Mouse (Mus musculus): ENCODE measurements around the gene Cpsf6. TPM values are rescaled to one million over a fixed set of nuclear protein-coding genes. Genes with fewer than 3 reads are reported as not detected.

Gene Cpsf6
- total and polyA plus RNA-seq, 2 experiments from 2014 or later, result 88.9 to 155 TPM

GRCm38 (mm10) chr10:117408545-117409372 is 28.9 kb upstream of the Cpsf6 start:
- H3K9ac ChIP-seq, result no peak overlapping the region
- no peaks in the 10 kb centered on the region for H3K27me3 ChIP-seq (ENCODE audit: insufficient read depth, low read length)
- no peaks in the 10 kb centered on the region for H3K4me1 ChIP-seq (ENCODE audit: insufficient read depth)
- no peak overlapping the region for H3K4me3 ChIP-seq (ENCODE audit: low read depth, low read length)
- no peaks in the 10 kb centered on the region for H3K9me3 ChIP-seq (ENCODE audit: low read length)
- DNase-seq (no peak), ATAC-seq (no peak)
- WGBS, result 87% methylated on average over 7 of the region's 7 CpGs
- TF ChIP-seq CTCF (IDR thresholded peaks at IDR 0.05; ENCODE audit: low read depth), result no peak
- no peaks in the 10 kb centered on the region for H3K36me3 ChIP-seq (ENCODE audit: insufficient read depth)
- no peak overlapping the region for H3K27ac ChIP-seq (ENCODE audit: low read depth, low read length)
- H3K4me2 ChIP-seq (ENCODE audit: low read depth), result no peak overlapping the region

DNA sequence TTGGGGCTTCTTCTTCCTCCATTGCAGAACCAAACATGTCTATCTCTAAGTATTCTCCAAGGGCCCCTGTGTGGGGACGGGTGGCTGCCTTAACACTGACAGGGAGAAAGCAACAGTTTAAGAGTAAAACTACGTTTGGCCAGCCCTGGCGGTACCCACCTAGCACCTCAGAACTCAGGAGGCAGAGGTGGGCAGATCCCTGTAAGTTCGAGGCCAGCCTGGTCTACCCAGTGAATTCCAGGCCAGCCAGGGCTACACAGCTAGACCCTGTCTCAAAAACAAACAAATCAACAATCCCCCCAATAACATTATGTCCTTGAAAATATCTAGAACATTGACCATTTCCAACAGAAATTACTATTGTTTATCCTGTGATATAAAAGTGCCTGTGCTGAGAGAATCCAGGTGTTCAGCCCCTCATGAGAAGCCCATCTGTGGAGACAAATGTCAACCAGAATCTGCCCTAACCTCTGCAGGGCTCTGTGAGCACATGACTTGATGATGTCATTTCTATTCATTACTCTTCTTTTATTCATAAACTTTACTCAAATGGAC is 28.0 kb upstream of the Cpsf6 start:
- Histone ChIP-seq H3K4me1 (ENCODE audit: insufficient read depth) (no peaks in the 10 kb centered on the region), H3K27me3 (ENCODE audit: insufficient read depth, low read length) (no peaks in the 10 kb centered on the region), H3K36me3 (ENCODE audit: insufficient read depth) (no peaks in the 10 kb centered on the region), H3K4me3 (ENCODE audit: low read depth, low read length) (no peak overlapping the region), H3K9me3 (ENCODE audit: low read length) (no peaks in the 10 kb centered on the region), H3K27ac (ENCODE audit: low read depth, low read length) (no peak overlapping the region), H3K9ac (no peak overlapping the region), H3K4me2 (ENCODE audit: low read depth) (no peak overlapping the region)
- TF ChIP-seq CTCF (IDR thresholded peaks at IDR 0.05; ENCODE audit: low read depth), result no peak
- 78% methylated on average over 4 of the region's 4 CpGs for WGBS
- ATAC-seq (no peak), DNase-seq (no peak)

- no peak for ATAC-seq
- no peaks in the 10 kb centered on the region for H3K36me3 ChIP-seq (ENCODE audit: insufficient read depth)
- no peak for TF ChIP-seq CTCF (IDR thresholded peaks at IDR 0.05; ENCODE audit: low read depth)
- H3K4me1 ChIP-seq (ENCODE audit: insufficient read depth), result no peaks in the 10 kb centered on the region
- H3K4me3 ChIP-seq (ENCODE audit: low read depth, low read length), result no peak overlapping the region
- no peaks in the 10 kb centered on the region for H3K27me3 ChIP-seq (ENCODE audit: insufficient read depth, low read length)
- H3K27ac ChIP-seq (ENCODE audit: low read depth, low read length), result no peak overlapping the region
- WGBS, result 88% methylated on average over 8 of the region's 8 CpGs
- DNase-seq, result no peak
- H3K4me2 ChIP-seq (ENCODE audit: low read depth), result no peak overlapping the region
- H3K9ac ChIP-seq, result no peak overlapping the region
- no peaks in the 10 kb centered on the region for H3K9me3 ChIP-seq (ENCODE audit: low read length)
These were observed 27.3 kb upstream of the Cpsf6 start for GRCm38 (mm10) chr10:117406843-117407733.

- H3K27me3 ChIP-seq (ENCODE audit: insufficient read depth, low read length), result no peaks in the 10 kb centered on the region
- no peaks in the 10 kb centered on the region for H3K4me1 ChIP-seq (ENCODE audit: insufficient read depth)
- no peak overlapping the region for H3K27ac ChIP-seq (ENCODE audit: low read depth, low read length)
- DNase-seq (no peak), ATAC-seq (no peak)
- TF ChIP-seq CTCF (IDR thresholded peaks at IDR 0.05; ENCODE audit: low read depth), result no peak
- H3K9ac ChIP-seq, result no peak overlapping the region
- H3K9me3 ChIP-seq (ENCODE audit: low read length), result no peaks in the 10 kb centered on the region
- H3K36me3 ChIP-seq (ENCODE audit: insufficient read depth), result no peaks in the 10 kb centered on the region
- no peak overlapping the region for H3K4me2 ChIP-seq (ENCODE audit: low read depth)
- no peak overlapping the region for H3K4me3 ChIP-seq (ENCODE audit: low read depth, low read length)
- 91% methylated on average over 5 of the region's 5 CpGs for WGBS
These were observed 26.4 kb upstream of the Cpsf6 start for GRCm38 (mm10) chr10:117406283-117406588.

DNA sequence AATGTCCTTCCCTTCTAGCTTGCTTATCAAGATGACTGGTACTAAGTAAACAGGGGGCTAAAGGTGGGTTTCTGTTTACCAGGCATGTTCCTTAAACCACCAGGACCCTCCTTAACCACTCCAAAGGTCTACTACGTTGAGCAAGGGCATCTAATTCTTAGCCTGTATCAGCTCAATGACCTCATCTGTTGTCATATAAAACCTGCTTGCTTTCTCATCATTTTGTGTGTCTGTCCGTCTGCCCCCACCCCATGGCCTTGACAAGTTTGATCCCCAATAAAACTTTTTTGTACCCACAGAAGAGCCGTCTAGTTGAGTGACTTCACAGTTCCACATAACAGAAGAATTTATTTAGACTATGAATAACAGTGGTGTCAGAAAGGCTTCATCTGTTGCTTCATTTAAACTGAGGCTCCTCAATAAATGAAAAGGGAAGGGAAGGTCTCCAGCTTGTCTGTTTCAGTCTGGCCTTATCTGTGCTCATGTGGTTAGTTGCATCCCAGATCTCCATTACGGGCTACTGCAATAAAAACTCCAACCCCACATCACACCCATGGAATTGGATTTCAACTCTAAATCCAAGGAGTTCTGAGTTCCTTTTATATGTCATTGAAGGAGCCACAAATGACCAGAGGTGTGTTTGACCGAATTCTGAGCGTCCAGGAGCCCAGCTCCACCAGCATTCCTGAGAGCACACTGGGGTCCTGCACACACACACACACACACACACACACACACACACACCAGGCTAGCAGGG is 25.9 kb upstream of the Cpsf6 start:
- H3K9me3 ChIP-seq (ENCODE audit: low read length), result no peaks in the 10 kb centered on the region
- TF ChIP-seq CTCF (IDR thresholded peaks at IDR 0.05; ENCODE audit: low read depth), result no peak
- H3K36me3 ChIP-seq (ENCODE audit: insufficient read depth), result no peaks in the 10 kb centered on the region
- H3K4me2 ChIP-seq (ENCODE audit: low read depth), result no peak overlapping the region
- no peak overlapping the region for H3K4me3 ChIP-seq (ENCODE audit: low read depth, low read length)
- DNase-seq (no peak), ATAC-seq (no peak)
- WGBS, result 90% methylated on average over 6 of the region's 6 CpGs
- no peak overlapping the region for H3K27ac ChIP-seq (ENCODE audit: low read depth, low read length)
- no peaks in the 10 kb centered on the region for H3K27me3 ChIP-seq (ENCODE audit: insufficient read depth, low read length)
- no peak overlapping the region for H3K9ac ChIP-seq
- H3K4me1 ChIP-seq (ENCODE audit: insufficient read depth), result no peaks in the 10 kb centered on the region

- no peak overlapping the region for H3K27ac ChIP-seq (ENCODE audit: low read depth, low read length)
- H3K4me2 ChIP-seq (ENCODE audit: low read depth), result no peak overlapping the region
- no peak for TF ChIP-seq CTCF (IDR thresholded peaks at IDR 0.05; ENCODE audit: low read depth)
- H3K4me3 ChIP-seq (ENCODE audit: low read depth, low read length), result no peak overlapping the region
- no peaks in the 10 kb centered on the region for H3K4me1 ChIP-seq (ENCODE audit: insufficient read depth)
- H3K9me3 ChIP-seq (ENCODE audit: low read length), result no peaks in the 10 kb centered on the region
- WGBS, result 94% methylated on average over 6 of the region's 6 CpGs
- H3K36me3 ChIP-seq (ENCODE audit: insufficient read depth), result no peaks in the 10 kb centered on the region
- ATAC-seq (no peak), DNase-seq (no peak)
- H3K27me3 ChIP-seq (ENCODE audit: insufficient read depth, low read length), result no peaks in the 10 kb centered on the region
- no peak overlapping the region for H3K9ac ChIP-seq
These were observed 24.6 kb upstream of the Cpsf6 start for GRCm38 (mm10) chr10:117404384-117404783.

Data from forebrain, postnatal 0 days (tissue).